Mouse (Mus musculus): ENCODE results near the gene Phf5a. TPM values are rescaled to one million over a fixed set of nuclear protein-coding genes. Genes with fewer than 3 reads are reported as not detected.

Gene Phf5a
- total RNA-seq, 1 experiment from 2014 or later, result 42.9 TPM

- no peak for ATAC-seq (ENCODE audit: extremely low read depth, insufficient number of reproducible peaks, low FRiP score, poor library complexity, severe bottlenecking)
Observed at GRCm38 (mm10) chr15:81834171-81834841, 37.4 kb downstream of the Phf5a start.

- no peak for ATAC-seq (ENCODE audit: extremely low read depth, insufficient number of reproducible peaks, low FRiP score, poor library complexity, severe bottlenecking)
Observed at GRCm38 (mm10) chr15:81833481-81833880, 38.2 kb downstream of the Phf5a start.

GRCm38 (mm10) chr15:81832219-81832618 lies 39.5 kb downstream of the Phf5a start:
- ATAC-seq (ENCODE audit: extremely low read depth, insufficient number of reproducible peaks, low FRiP score, poor library complexity, severe bottlenecking), result no peak

- peak; percentile 94 for ATAC-seq (ENCODE audit: extremely low read depth, insufficient number of reproducible peaks, low FRiP score, poor library complexity, severe bottlenecking)
Observed at GRCm38 (mm10) chr15:81831136-81831825, 40.4 kb downstream of the Phf5a start.

- ATAC-seq (ENCODE audit: extremely low read depth, insufficient number of reproducible peaks, low FRiP score, poor library complexity, severe bottlenecking), result no peak
Observed at GRCm38 (mm10) chr15:81830530-81830929, 41.2 kb downstream of the Phf5a start.

- no peak for ATAC-seq (ENCODE audit: extremely low read depth, insufficient number of reproducible peaks, low FRiP score, poor library complexity, severe bottlenecking)
Observed at GRCm38 (mm10) chr15:81829208-81829580, 42.5 kb downstream of the Phf5a start.

- no peak for ATAC-seq (ENCODE audit: extremely low read depth, insufficient number of reproducible peaks, low FRiP score, poor library complexity, severe bottlenecking)
Observed at GRCm38 (mm10) chr15:81828426-81829207, 43.1 kb downstream of the Phf5a start.

- no peak for ATAC-seq (ENCODE audit: extremely low read depth, insufficient number of reproducible peaks, low FRiP score, poor library complexity, severe bottlenecking)
Observed at GRCm38 (mm10) chr15:81824832-81825231, 46.9 kb downstream of the Phf5a start.

GRCm38 (mm10) chr15:81822631-81823030 lies 49.1 kb downstream of the Phf5a start:
- ATAC-seq (ENCODE audit: extremely low read depth, insufficient number of reproducible peaks, low FRiP score, poor library complexity, severe bottlenecking), result no peak

GRCm38 (mm10) chr15:81818404-81818803 lies 53.3 kb downstream of the Phf5a start:
- ATAC-seq (ENCODE audit: extremely low read depth, insufficient number of reproducible peaks, low FRiP score, poor library complexity, severe bottlenecking), result no peak

- no peak for ATAC-seq (ENCODE audit: extremely low read depth, insufficient number of reproducible peaks, low FRiP score, poor library complexity, severe bottlenecking)
Observed at GRCm38 (mm10) chr15:81814716-81815370, 56.9 kb downstream of the Phf5a start.

Other genes starting within 250 kb of the Phf5a start
- gene L3mbtl2, start 208.0 kb downstream of the Phf5a start, total RNA-seq (2017), result 20.9 and 31.7 TPM in 2 replicates
- gene Chadl, start 174.6 kb downstream of the Phf5a start, total RNA-seq (2017), result not detected in 2 replicates
- gene Zc3h7b, start 126.9 kb downstream of the Phf5a start, total RNA-seq (2017), result 13.6 and 14.5 TPM in 2 replicates
- gene Rangap1, start 126.4 kb downstream of the Phf5a start, total RNA-seq (2017), result 30.6 and 32.8 TPM in 2 replicates
- gene Tef, start 69.5 kb downstream of the Phf5a start, total RNA-seq (2017), result 26.2 and 29.4 TPM in 2 replicates
- gene Tob2, start 13.1 kb downstream of the Phf5a start, total RNA-seq (2017), result 44.3 and 48.5 TPM in 2 replicates
- 86.2 and 108 TPM in 2 replicates for gene Aco2, start 398 bp upstream of the Phf5a start, total RNA-seq (2017)
- gene Polr3h, start 54.3 kb upstream of the Phf5a start, total RNA-seq (2017), result 11.5 and 12.2 TPM in 2 replicates
- gene Csdc2, start 64.8 kb upstream of the Phf5a start, total RNA-seq (2017), result 0.37 TPM in 1 of 2 replicates, not detected in the other
- gene Pmm1, start 89.0 kb upstream of the Phf5a start, total RNA-seq (2017), result 5.0 and 9.6 TPM in 2 replicates
- not detected in 2 replicates for gene 1700029P11Rik, start 108.6 kb upstream of the Phf5a start, total RNA-seq (2017)
- 33.9 and 49.0 TPM in 2 replicates for gene Xrcc6, start 115.9 kb upstream of the Phf5a start, total RNA-seq (2017)
- 7.3 and 7.7 TPM in 2 replicates for gene Desi1, start 162.0 kb upstream of the Phf5a start, total RNA-seq (2017)
- gene Snu13, start 175.7 kb upstream of the Phf5a start, total RNA-seq (2017), result 74.5 and 74.8 TPM in 2 replicates
- gene 4930407I10Rik, start 187.2 kb upstream of the Phf5a start, total RNA-seq (2017), result not detected in 2 replicates
- not detected in 2 replicates for gene Mei1, start 198.1 kb upstream of the Phf5a start, total RNA-seq (2017)